Mouse (Mus musculus) thymus, adult 18-20 months (tissue): ENCODE measurements around the gene Myh9.

ENCODE experiments used
- DNase-seq, 2 experiments: peaks; one replicate each; pipeline ENCODE4 v3.0.0; 2022; ENCODE audit warnings: mixed read lengths in 2 of 2

Myh9 gene

DNA sequence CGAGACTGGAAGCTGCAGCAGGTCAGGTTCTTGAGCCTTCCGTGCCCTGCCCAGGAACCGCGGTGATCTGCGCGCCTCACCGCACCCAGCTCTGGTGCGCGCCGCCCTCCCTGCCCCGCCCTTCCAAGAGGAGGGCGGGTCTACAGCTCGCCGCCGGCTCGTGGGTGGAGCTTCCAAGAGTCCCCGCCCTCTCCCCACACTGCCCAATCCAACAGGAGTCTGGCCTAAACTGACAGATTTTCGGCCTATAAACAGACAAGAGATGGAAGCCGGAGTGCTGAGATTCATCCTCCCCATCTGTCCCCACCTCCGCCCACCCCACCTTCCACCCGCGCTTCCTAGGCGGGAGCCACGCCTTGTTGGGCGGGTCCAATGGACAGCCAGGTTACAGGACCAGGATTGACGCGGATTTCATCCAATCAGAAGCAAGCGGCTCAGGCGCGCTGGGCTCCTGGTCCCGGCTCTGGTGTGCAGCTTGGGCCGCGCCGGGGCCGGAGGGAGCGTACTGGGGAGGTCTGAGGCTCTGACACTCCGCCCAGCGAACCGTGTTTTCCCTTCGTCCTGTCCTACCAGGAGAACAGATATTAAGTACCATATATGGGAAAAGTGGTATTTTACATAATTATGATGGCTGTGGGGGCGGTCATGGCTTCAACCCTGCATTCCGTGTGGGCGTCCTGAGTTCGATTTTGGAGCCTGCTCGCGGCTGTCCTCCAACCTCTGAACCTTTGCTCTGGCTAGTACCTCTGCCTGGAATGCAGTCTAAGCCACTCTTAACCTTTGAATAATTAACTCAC lies at the start of gene Myh9:
Gene Myh9, minus strand, starts transcription at position 129 of the 797 bp plus-strand sequence.
- peak; percentile 98 to 99 for DNase-seq

DNA sequence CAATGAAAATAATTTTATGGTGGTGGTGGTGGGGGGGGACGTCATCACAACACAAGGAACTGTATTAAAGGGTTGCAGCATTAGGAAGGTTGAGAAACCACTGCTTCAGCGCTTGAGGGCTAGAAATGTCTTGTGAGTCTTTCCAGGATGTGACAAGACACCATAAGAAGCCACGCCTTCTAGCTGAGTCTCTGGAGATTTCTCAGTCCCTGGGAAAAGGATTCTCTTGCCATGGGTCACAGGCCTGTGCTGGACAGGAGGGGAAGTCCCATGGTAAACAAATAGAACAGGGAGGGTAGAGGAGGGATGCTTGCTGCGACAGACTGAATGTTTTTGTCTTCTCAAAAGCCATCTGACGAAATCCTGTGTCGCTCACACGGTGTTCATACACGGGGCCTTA lies 49.8 kb upstream of the Myh9 start:
- DNase-seq, result no peak

DNA sequence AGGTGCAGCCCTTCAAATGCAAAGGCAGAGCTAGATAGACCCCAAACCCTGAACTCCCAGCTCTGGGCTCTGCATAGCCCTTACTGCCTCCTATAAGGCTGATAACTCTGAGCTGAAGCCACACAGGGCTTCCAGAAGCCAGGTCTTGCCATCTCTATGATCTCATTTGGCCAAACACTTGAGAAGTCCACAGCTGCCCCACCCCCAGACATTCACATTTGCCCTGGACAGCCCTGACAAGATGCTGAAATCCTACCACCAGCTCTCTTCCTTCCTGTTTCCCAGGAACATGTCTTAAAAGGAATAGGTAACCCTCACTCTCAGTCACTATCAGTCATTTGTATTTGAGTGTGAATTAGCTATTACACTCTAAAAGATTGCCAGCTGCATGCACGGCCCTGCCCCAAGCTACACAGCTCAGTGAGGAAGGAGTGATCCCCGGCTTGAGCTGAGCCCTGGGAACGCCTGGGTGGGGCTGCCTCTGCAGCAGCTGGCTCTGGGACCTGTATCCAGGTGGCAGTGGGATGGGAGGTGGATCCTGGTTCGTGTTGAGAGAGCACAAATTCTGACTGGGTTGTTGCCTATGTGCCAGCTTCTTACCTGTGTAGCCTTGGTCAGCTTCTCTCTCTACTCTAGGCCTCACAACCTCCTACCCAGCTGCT lies 47.9 kb upstream of the Myh9 start:
- no peak for DNase-seq

DNA sequence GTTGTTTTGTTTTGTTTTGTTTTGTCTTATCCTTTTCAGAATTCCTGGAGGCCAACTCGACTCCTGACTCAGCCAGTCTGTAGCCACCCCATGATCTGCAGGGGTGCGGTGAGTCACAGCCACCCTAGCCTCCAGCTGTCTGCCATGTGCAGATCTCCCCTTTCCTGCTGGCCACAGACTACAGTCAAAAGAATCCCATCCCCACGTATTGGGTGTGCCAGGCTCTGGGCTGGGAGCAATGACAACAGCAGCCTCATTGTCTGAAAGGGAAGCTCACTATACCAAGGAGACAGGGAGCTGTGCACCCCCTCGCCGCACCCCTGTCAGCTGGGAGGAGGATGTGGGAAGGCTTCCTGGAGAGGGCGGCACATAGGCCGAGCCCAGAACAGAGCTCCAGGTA lies 46.3 kb upstream of the Myh9 start:
- no peak for DNase-seq

DNA sequence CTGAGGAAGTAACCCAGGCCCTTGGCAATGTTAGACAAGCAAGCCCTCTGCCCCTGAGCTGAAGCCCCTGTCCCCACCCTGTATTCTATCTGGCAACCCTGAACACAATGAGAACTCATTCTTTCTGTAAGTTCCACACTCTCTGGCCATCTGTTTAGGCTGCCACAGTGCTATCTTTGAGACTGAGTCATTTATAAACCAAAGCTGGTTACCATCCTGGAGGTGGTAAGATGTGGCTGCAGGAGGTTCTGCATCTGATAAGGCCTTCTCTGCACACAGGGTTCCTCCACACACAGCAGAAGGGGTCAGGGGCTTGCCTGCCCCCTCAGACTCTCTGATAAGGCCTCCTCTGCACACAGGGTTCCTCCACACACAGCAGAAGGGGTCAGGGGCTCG lies 45.1 kb upstream of the Myh9 start:
- no peak for DNase-seq

DNA sequence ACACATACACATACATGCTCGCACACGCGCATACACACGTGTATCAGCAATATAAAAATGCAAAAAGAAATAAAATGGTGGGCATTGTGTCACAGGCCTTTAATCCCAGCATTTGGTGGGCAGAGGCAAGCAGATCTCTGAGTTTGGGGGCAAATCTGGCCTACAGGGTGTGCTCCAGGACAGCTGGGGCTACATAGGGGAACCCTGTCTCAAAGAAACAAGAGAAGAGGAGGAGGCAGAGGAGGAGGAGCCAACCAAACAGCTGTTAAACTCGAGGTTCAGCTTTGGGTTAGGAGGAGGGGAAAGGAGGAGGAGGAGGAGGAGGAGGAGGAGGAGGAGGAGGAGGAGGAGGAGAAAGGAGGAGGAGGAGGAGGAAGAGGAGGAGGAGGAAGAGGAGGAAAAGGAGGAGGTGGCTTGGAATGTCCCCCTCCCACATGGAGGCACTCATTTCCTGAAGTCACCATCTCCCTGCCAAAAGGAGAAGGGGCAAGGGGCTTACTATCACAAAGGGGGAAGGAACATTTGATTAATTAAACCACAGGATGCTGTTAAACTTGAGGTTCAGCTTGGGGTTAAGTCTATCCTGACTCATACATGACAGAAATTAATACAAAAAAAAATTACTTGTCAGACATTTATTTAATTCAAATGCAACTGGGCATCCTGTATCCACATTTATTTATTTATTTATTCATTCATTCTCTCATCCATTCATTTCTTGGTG lies 44.6 kb upstream of the Myh9 start:
- DNase-seq, result no peak

DNA sequence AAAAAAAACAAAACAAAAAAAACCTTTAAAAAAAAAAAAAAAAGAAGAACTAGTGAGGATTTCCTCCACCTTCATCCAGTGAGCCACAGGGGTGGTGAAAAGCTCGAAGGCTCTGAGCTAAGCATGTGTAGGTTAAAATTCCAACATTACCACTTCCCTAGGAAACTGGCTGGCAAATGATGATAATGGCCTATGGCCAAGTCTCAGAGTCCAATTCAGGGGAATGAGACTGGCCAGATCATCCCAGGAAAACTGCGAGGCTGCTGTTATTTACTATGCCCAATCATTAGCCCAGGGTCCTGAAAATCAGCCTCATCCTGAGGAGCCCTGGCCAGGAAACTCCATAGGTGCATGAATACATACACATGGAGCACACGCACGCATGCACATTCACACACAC lies 44.0 kb upstream of the Myh9 start:
- no peak for DNase-seq

DNA sequence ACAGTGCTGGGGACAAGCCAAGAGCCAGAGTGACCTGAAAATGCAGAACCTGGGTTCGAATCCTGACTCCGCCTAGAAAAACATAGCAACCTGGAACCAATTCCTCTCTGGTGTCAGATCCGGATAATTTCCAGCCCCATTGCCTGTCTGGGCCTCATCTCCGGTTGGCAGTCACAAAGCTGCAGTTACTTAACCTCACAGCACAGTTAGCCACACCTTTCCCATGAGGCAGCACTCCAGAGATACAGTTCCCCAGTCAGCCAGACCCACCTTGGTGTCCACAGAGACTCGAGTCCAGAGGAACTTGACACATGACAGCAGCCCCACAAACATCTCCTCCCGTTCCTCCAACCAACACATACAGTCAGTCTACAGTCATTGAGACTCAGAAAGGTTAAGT lies 43.2 kb upstream of the Myh9 start:
- no peak for DNase-seq

DNA sequence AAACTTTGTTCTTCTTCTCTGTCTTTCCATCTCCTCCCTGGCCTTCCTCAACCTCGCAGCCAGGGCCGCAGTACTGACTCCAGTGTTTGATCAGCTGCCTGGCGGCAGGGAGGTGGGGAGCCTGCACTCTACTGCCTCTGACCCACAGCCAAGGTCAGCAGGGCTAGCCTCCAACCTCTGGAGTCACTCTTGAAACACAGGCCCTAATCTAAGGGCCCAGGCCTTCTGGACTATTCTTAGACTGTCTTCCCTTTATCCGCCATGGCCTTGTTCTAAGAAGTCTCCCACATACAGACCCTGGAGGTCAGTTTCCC lies 41.7 kb upstream of the Myh9 start:
- no peak for DNase-seq

DNA sequence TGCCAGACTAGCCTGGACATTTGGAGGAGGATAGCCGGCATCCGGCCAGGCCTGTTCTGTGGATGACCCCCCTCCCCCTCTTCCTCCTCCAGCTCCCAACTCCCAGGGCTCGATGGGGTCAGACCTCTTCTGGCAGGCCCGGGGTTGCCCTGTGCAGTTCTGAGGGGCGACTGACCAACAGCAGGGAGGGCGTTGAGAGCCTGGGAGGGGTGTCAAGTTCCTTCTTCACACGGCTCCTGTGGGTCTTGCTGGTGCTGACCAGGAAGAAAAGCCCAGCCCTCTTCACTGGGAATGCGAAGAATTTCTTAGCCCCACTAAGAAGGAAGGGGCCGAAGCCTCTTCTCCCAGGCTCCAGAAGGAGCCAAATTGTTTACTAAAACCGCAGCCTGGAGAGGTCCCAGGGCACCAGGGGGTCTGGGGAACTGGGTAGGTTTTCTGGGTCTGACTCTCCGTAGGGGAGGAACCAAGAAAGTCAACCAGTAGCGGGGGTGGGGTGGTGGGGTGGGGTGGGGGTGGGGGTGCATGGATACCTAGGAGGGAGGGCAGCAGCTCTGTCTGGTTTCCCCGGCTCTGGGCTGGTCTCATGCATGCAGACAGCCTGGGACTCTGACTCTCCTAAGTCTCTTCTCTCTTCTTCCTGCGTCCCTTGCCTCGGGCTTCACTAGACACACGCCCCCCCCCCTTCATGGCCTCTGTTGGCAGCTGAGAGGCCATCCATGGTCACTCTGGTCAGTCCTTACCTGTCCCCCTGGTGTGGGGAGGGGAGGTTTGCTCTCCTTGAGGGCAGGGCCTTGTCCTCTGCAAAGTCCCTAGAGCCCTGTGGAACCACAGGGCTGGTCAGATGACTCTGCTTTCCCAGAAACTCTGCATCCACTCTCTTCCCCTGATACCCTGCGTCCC lies 41.1 kb upstream of the Myh9 start:
- no peak for DNase-seq

DNA sequence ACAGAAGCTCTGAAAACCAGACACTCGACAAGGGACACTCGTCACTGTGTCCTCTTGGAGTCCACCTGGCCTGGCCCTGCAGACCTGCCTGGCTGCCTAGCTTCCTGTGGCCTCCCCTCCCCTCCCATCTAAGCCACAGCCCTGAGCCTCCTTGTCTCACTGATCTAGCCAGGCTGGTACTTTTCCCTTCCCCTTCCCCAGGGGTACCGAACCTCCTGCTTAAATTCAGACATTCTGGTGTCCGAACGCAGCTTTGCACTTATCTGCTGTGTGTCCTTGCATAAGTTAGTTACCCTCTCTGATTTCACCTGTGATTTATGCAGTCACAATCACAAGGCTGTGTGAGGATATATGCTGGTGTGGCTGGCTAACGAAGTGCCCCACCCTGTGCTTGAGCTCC lies 40.3 kb upstream of the Myh9 start:
- no peak for DNase-seq

DNA sequence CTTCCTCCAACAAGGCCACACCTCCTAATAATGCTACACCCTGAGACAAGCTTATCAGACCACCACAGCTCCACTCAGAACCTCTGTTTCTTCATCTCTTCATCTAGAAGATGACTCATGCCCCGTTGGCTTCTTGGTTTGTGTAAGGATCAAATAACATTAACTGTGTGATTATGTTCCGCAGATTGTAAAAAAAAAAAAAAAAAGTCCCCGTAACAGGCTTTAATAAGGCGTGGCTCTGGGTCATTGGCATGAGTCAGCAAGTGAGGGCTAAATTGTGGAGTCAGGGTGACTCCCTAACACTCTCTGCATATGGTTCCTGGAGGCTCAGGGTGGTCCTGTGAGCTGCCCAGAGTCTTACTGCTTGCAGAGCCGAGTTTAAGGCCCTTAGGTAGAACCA lies 39.7 kb upstream of the Myh9 start:
- DNase-seq, result no peak

DNA sequence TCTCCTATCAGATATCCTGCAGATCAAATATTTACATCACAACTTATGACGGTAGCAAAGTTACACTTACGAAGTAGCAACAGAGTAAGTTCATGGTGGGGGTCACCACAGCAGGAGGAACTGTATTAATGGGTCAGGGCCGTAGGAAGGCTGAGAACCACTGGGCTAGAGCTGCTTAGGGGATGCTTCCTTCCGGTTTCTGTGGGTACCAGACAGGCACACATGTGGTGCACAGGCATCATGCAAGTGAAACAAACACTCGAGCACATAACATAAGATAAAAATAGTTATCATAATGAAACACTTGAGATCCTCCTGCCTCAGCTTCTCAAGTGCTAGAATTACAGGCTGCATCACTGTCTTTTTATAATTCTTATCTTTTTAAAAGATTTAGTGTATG lies 38.8 kb upstream of the Myh9 start:
- DNase-seq, result no peak

DNA sequence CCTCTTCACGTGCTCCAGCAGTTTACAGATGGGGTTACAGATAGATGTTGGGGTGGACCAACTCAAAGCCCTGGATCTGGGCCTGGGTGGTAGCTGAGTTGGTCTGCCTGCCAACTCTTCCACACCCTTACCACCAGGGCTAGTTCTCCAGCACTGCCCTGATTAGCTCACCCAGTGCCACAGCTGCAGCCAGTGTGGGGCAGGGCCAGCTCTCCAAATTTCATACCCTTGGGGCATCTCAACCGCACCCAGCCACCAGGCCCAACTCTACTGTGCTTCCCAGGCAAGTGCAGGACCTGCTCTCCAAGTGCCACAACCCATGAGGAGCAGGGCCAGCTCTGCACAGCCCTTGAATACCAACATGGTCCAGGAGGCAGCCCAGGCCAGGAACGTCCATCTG lies 37.8 kb upstream of the Myh9 start:
- DNase-seq, result no peak

DNA sequence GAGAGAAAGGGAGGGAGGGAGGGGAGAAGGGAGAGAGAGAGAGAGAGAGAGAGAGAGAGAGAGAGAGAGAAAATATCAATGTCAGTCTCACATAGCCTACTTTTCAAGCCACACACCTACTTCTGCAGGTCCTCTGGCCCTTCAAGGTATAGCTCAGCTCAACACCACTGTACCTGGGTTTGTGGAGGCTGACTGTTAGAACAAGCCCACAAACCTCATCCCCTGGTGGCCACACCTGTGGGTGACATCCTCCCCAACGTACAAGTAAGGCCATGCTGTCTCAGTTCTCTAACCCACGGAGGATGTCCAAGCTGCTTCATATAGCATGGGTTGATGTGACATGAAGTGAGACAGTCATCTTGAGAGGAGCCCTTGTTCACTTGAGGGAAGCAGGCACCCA lies 35.2 kb upstream of the Myh9 start:
- no peak for DNase-seq

DNA sequence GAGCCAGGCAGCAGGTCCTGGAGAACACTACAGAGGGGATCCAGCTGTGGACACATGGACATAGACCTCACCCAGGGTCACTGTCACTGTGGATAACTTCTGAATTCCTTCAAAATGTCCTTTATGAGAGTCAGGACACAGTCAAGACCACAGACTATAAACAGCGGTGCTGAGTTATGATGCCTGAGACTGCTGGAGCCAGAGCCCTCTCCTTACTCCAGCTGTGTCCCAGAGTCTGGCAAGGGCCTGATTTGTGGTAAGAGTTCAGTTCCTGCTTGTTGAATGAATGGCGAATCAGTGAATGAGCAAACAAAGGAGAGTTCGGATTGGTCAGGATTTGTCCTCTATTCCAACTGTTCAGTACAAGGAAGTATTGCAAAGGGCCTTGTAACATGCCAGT lies 34.7 kb upstream of the Myh9 start:
- no peak for DNase-seq

DNA sequence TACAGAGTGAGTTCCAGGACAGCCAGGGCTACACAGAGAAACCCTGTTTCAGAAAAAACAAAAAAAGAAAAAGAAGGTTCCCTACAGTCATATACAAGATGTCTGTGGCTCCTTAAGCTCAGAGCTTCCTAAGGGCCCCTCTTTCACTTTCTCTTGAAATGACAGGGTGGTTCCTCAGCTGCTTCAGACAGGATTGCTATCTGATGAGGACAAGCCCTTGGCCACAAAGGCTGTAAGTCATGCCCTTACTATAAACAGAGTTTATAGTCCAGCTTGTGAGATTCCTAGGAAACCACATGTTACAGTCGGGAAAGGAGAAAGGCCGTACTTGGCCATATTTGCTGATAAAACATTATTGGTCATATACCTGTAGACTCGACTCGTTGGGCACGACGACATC lies 34.0 kb upstream of the Myh9 start:
- DNase-seq, result no peak

DNA sequence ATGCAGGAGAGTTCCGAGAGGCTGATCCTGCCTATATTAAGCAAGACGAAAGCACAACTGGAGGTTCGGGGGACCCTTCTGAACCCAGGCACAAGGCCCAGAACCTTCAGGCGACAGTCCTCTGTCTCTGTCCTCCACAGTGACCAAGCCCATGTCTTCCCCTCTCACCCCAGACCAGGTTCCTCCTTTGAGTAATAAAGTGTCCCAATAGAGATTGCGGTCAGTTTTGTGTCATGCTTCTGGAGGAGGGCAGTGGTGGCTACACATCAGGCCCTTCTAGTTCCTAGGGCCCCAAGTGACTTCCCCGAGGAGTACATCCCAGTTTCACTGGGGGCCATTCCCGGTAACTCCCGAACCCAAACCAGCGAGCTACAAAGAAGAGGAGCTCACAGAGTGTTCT lies 32.8 kb upstream of the Myh9 start:
- no peak for DNase-seq

DNA sequence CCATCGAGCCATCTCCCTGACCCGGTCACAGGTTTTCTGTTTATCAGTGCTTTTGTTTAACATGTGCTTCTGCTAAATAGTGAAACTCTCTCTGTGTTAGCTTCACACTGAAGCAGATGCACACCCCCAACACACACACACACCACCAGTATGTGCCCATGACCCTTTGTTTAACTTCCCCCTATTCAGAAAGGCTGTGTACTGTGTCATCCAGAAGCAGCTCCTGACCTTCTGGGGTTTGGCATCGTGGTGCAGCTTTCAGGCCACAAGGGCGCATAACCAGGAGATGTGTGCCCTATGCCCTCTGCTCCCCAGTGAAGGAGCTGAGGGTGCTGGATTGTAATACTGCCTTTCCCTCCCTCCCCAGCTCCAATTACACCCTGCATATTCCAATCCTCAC lies 32.3 kb upstream of the Myh9 start:
- DNase-seq, result no peak

DNA sequence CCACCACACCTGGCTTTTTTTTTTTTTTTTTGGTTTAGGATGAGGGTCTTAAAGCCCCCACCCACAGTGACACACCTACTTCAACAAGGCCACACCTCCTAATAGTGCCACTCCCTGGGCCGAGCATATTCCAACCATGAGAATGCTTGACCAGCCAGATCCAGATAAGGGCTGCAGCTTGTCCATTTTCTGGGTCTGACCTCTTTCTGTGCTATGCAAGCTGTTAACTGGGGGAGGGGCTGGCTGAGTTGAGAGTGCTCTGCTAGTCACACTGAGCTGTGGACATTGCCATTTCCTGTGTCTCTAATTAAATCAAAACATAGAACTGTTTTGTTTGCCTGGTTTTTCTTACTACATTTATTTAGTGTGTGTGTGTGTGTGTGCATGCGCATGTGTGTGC lies 31.6 kb upstream of the Myh9 start:
- no peak for DNase-seq

DNA sequence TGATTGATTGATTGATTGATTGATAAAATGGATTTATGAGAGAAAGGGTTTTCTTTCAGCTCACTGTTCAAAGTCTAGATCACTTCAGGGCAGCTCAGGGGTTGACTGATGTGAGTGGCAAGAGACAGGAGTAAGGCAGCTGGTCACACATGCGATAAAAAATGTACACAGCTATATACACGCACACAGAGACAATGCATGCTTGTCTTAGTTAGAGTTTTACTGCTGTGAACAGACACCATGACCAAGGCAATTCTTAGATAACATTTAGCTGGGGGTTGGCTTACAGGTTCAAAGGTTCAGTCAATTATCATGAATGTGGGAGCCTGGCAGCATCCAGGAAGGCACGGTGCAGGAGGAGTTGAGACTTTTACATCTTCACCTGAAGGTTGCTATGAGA lies 31.0 kb upstream of the Myh9 start:
- DNase-seq, result no peak

DNA sequence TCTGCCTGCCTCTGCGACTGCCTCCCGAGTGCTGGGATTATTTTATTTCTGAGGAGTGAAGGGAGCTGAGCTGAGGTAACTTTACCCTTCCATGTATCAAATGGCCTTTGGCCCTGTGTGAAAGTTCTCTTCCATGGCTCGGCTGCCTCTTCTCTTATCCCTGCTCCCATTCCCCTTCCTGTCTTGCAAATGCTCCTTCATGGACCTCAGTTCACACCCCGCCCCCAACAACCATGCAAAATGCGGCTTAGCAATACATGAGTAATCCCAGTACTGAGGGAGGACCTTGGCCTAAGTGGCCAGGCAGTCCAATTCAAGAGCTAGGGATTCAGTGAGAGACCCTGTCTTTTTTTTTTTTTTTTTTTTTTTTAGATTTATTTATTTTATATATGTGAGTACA lies 26.4 kb upstream of the Myh9 start:
- no peak for DNase-seq
